Mouse (Mus musculus) lung, adult 2 months (tissue): ENCODE data around the gene Cyp3a11. TPM values are rescaled to one million over a fixed set of nuclear protein-coding genes. Genes with fewer than 3 reads are reported as not detected.
"Not testable (repeated sequence)": the region's sequence is repeated elsewhere in the genome, so short reads cannot be mapped to it uniquely, and the experiment has no call there.

Source experiments
- DNase-seq: peaks from one replicate; pipeline ENCODE4 v3.0.0; 2022
- H3K4me1 ChIP-seq: fragments of 200-500 bp; 2 replicates; pipeline ENCODE4 v1.6.1; 2011; ENCODE audit warnings: low read length; ENCODE audit not compliant: control insufficient read depth, insufficient read depth
- H3K4me3 ChIP-seq: fragments of 200-500 bp; replicated peaks from 2 replicates; pipeline ENCODE3; 2011; ENCODE audit warnings: low read depth, mild to moderate bottlenecking, control low read depth, low read length; ENCODE audit errors: extremely low read depth
- CTCF ChIP-seq: fragments of 200-500 bp; IDR thresholded peaks from 2 replicates; pipeline ENCODE4 v1.5.1; 2011; ENCODE audit warnings: mild to moderate bottlenecking, low read length, control low read depth; ENCODE audit not compliant: insufficient read depth
- POLR2A ChIP-seq: fragments of 200-500 bp; IDR thresholded peaks from 2 replicates; pipeline ENCODE4 v1.6.1; 2011; ENCODE audit warnings: low read depth, mild to moderate bottlenecking, control low read depth, low read length, borderline replicate concordance; ENCODE audit errors: extremely low read depth
- WGBS: fragments of 180-500 bp; shearing (Covaris S2); methylation state at CpG from one replicate; pipeline ENCODE4 v1.1.7; 2018; 5-methylcytosine and 5-hydroxymethylcytosine counted together
- polyA plus RNA-seq: library from polyadenylated mRNA; depleted of rRNA; stranded (reverse); fragments of >200 nt; gene quantifications from 2 replicates; pipeline ENCODE4 v1.2.3, GENCODE M21; 2012; rRNA removed

The Cyp3a11 gene
- polyA plus RNA-seq, result 0.05 and 0.32 TPM in 2 replicates

DNA sequence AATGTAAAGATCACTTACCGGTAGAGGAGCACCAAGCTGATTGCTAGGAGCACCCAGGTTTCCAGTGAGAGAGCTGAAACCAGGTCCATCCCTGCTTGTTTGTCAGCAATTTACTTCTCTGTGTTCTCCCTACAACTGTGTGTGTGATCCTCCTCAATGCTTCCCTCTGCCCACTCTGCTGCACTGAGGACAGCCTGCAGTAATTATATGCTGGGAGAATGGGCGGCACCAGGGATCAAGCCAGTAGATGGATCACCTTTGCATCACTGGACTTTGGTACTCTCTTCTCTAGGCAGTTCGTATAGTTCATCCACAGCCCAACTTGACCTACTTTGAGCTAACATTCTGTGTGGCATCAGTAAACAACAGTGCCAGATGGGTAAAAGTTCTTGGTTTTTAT lies at the start of gene Cyp3a11:
Gene Cyp3a11, minus strand, starts transcription at position 277 of the 400 bp plus-strand sequence.
- DNase-seq, result no peak
- no peak within 1 kb of the TSS for H3K4me3 ChIP-seq
- TF ChIP-seq POLR2A (no peak), CTCF (no peak)
- H3K4me1 ChIP-seq, result no peaks in the 10 kb centered on the region
- 73% methylated on average over 3 of the region's 3 CpGs for WGBS

- no peak for DNase-seq
- Histone ChIP-seq H3K4me1 (no peaks in the 10 kb centered on the region), H3K4me3 (no peak overlapping the region)
- TF ChIP-seq CTCF (no peak), POLR2A (no peak)
Measured at GRCm38 (mm10) chr5:145912912-145913311, 33.1 kb upstream of the Cyp3a11 start.

DNA sequence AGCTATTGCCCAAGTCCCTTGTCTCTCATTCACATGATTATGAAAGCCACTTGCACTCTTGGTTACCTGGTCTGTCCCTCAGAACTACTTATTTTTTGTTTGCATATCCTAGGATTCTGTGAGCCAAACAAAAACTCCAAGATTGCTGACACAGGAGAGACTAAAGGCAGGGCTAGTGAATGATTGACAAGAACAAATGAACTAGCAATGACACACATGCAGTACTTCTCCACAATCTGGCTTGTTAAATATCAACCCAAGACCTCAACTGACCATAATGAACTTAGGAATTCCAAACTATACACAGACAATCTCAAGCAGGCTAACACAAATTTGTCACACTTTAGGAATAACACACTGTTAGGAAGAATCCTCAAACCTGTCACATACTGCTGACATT lies 32.0 kb upstream of the Cyp3a11 start:
- no peak for DNase-seq
- no peak overlapping the region for H3K4me3 ChIP-seq
- H3K4me1 ChIP-seq, result no peaks in the 10 kb centered on the region
- TF ChIP-seq CTCF (no peak), POLR2A (no peak)

DNA sequence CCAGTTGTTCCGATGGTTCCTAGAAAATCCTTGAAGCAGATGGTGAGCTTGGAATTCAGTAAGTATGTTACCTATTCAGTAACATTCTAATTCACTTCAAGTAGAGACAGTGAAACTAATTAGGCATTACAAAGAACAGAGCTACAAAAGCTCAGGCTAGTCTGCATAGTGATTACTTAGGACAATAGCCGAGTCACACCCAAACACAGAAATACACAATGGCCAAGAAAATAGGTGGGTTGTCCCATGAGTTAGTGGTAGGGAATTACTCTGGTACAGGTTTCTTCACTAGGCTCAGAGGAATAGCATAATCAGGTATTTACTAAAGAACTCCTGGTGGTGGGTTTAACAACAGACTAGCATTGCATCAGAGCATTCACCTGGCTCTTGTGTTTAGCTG lies 27.2 kb upstream of the Cyp3a11 start:
- not testable (repeated sequence) for H3K4me3 ChIP-seq, DNase-seq, H3K4me1 ChIP-seq
- 89% methylated on average over 2 of the region's 2 CpGs for WGBS

- 85% methylated on average over 1 of the region's 1 CpGs for WGBS
- DNase-seq, result no peak
- H3K4me1 ChIP-seq, result no peaks in the 10 kb centered on the region
- H3K4me3 ChIP-seq, result no peak overlapping the region
- TF ChIP-seq CTCF (no peak), POLR2A (no peak)
Measured at GRCm38 (mm10) chr5:145904535-145904934, 24.8 kb upstream of the Cyp3a11 start.

DNA sequence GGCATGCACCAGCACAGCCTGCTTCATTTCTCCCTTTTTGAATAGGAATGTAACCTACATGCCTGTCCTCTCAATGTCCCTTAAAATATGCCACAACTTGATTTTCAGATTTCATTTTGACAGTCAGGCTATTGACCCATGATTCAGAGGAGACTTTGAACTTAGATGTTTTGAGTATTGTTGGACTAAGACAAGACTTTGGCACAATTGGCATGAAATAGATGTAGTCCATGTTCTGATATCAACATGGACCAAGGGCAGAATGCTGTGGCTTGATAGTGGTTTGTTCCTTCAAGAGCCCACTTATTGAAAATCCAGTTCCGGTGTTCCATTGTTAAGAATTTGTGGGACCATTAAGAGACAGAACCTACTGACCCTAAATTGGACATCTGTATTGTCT lies 23.6 kb upstream of the Cyp3a11 start:
- H3K4me3 ChIP-seq, result no peak overlapping the region
- 95% methylated on average over 1 of the region's 1 CpGs for WGBS

DNA sequence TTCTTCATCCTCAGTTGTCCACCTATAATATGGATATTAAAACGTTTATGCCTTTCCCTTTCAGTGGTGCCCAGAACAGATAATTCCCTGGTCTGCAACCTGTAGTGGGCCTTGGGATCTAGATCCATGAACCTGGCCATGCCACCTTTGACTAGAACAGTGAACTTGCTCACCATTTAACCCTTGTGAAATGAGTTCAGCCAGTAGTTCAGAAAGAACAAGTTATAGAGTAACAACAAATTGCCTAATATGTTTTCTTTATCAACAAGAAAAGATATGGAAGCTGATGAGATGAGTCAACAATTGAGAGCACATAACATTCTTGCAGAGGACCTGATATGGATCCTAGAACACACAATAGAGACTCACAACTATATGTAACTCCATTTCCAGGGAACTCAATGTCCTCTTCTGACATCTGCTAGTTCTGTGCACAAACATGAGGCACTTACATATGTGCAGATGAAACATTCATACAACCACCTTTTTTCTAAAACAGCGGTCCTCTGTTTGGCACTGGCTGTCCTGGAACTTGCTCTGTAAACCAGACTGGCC lies 20.7 kb upstream of the Cyp3a11 start:
- TF ChIP-seq CTCF (no peak), POLR2A (no peak)
- H3K4me3 ChIP-seq, result no peak overlapping the region
- no peaks in the 10 kb centered on the region for H3K4me1 ChIP-seq
- WGBS, result 37% methylated on average over 2 of the region's 2 CpGs
- no peak for DNase-seq

More for the DNA sequence above, 23.6 kb upstream of the Cyp3a11 start:
- DNase-seq, result no peak
- TF ChIP-seq CTCF (no peak), POLR2A (no peak)
- no peaks in the 10 kb centered on the region for H3K4me1 ChIP-seq

GRCm38 (mm10) chr5:145897271-145897670 lies 17.5 kb upstream of the Cyp3a11 start:
- Histone ChIP-seq H3K4me3 (no peak overlapping the region), H3K4me1 (no peaks in the 10 kb centered on the region)
- no peak for DNase-seq
- TF ChIP-seq POLR2A, result no peak
- TF ChIP-seq CTCF, result no peak
- WGBS, result 47% methylated on average over 1 of the region's 1 CpGs

- TF ChIP-seq POLR2A (no peak), CTCF (no peak)
Measured at GRCm38 (mm10) chr5:145881207-145881606, 1.4 kb upstream of the Cyp3a11 start.

DNA sequence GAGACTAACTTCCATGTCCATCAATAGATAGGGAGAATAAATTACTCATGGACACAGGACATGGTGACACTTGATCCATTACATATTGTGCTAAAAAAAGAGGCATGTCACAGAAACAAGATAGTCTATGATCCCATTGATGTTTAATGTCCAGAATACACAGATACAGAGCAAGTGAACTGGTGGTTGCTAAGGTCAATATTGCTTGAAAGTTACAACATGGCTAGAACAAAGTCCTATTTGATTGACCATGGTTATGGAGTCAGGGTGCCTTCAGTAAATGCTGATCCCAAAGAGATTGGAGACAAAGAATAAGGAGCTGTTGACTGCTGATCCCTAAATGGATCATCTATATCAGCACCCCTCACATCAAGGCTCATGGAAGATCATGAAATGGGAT lies 12.3 kb downstream of the Cyp3a11 start:
- H3K4me3 ChIP-seq, H3K4me1 ChIP-seq, DNase-seq: not testable (repeated sequence)

More at GRCm38 (mm10) chr5:145881207-145881606, 1.4 kb upstream of the Cyp3a11 start:
- Histone ChIP-seq H3K4me3 (no peak overlapping the region), H3K4me1 (no peaks in the 10 kb centered on the region)
- no peak for DNase-seq

- DNase-seq, H3K4me1 ChIP-seq, H3K4me3 ChIP-seq: not testable (repeated sequence)
- 61% methylated on average over 2 of the region's 2 CpGs for WGBS
Measured at GRCm38 (mm10) chr5:145805796-145806195, 74.0 kb downstream of the Cyp3a11 start, which contains the start of gene Cyp3a44. Gene Cyp3a44, minus strand, starts transcription at chr5:145805874.

Other genes with a start within 250 kb of the Cyp3a11 start
- gene Cyp3a41a, start 159.8 kb downstream of the Cyp3a11 start, polyA plus RNA-seq, result not detected in 2 replicates
- not detected in 2 replicates for gene Cyp3a44, start 74.1 kb downstream of the Cyp3a11 start, polyA plus RNA-seq
- 0.17 TPM in 1 of 2 replicates, not detected in the other for gene Cyp3a25, start 129.7 kb upstream of the Cyp3a11 start, polyA plus RNA-seq
- not detected in 2 replicates for gene Cyp3a59, start 199.3 kb upstream of the Cyp3a11 start, polyA plus RNA-seq